Mouse (Mus musculus) thymus, adult 2 months (tissue): ENCODE measurements around the gene Agt. TPM values are rescaled to one million over a fixed set of nuclear protein-coding genes. Genes with fewer than 3 reads are reported as not detected.
A peak's percentile ranks its signal among the peaks of the same experiment; 100 is the strongest.

Experiments used
- DNase-seq: peaks from one replicate; pipeline ENCODE4 v3.0.0; 2021
- H3K27ac ChIP-seq: fragments of 200-500 bp; 2 replicates; pipeline ENCODE4 v1.5.1; 2012; ENCODE audit warnings: low read length, control low read depth; ENCODE audit not compliant: control insufficient read depth, insufficient read depth
- H3K27me3 ChIP-seq: fragments of 200-500 bp; 2 replicates; pipeline ENCODE4 v1.6.1; 2012; ENCODE audit warnings: mild to moderate bottlenecking, low read length, moderate library complexity, mixed read lengths; ENCODE audit not compliant: control insufficient read depth, insufficient read depth
- H3K36me3 ChIP-seq: fragments of 200-500 bp; 2 replicates; pipeline ENCODE4 v1.6.1; 2012; ENCODE audit warnings: mild to moderate bottlenecking, low read length, moderate library complexity; ENCODE audit not compliant: control insufficient read depth, insufficient read depth
- H3K4me1 ChIP-seq: fragments of 200-500 bp; replicated peaks from 2 replicates; pipeline ENCODE4 v1.6.1; 2012; ENCODE audit warnings: low read length; ENCODE audit not compliant: control insufficient read depth, insufficient read depth
- H3K4me3 ChIP-seq: fragments of 200-500 bp; 2 replicates; pipeline ENCODE4 v1.5.1; 2012; ENCODE audit warnings: mild to moderate bottlenecking, low read length, control low read depth, moderate library complexity; ENCODE audit not compliant: control insufficient read depth, insufficient read depth
- CTCF ChIP-seq: fragments of 200-500 bp; IDR thresholded peaks from 2 replicates; pipeline ENCODE4 v1.5.1; 2012; ENCODE audit warnings: mild to moderate bottlenecking, control low read depth, low read length, moderate library complexity, borderline replicate concordance; ENCODE audit not compliant: control insufficient read depth, poor library complexity, insufficient read depth; ENCODE audit errors: extremely low read depth
- POLR2A ChIP-seq: fragments of 200-500 bp; IDR thresholded peaks from 2 replicates; pipeline ENCODE4 v1.6.1; 2012; ENCODE audit warnings: mild to moderate bottlenecking, low read length, control low read depth, moderate library complexity; ENCODE audit not compliant: control insufficient read depth, poor library complexity, insufficient read depth; ENCODE audit errors: extremely low read depth
- WGBS: fragments of 180-500 bp; shearing (Covaris S2); methylation state at CpG from one replicate; pipeline ENCODE4 v1.1.7; 2018; 5-methylcytosine and 5-hydroxymethylcytosine counted together
- polyA plus RNA-seq: library from polyadenylated mRNA; depleted of rRNA; stranded (reverse); fragments of >200 nt; gene quantifications from 2 replicates; pipeline ENCODE4 v1.2.3, GENCODE M21; 2012

Gene Agt
- polyA plus RNA-seq, 1 experiment = 4.1 TPM

- Histone ChIP-seq H3K4me1 (no peaks in the 10 kb centered on the region), H3K4me3 (no peak overlapping the region), H3K27ac (no peak overlapping the region), H3K27me3 (no peaks in the 10 kb centered on the region), H3K36me3 (peaks cover 45% of the 10 kb centered on the region)
- no peak for DNase-seq
- whole genome bisulfite sequencing = 93% methylated on average over 7 of the region's 7 CpGs
- TF ChIP-seq CTCF (no peak), POLR2A (no peak)
These were observed 39.0 kb downstream of the Agt start for GRCm38 (mm10) chr8:124530556-124530955.

- no peaks in the 10 kb centered on the region for H3K4me1 ChIP-seq
- no peaks in the 10 kb centered on the region for H3K27me3 ChIP-seq
- no peak overlapping the region for H3K4me3 ChIP-seq
- DNase-seq = no peak
- 95% methylated on average over 14 of the region's 14 CpGs for WGBS
- H3K27ac ChIP-seq = no peak overlapping the region
- peaks cover 41% of the 10 kb centered on the region for H3K36me3 ChIP-seq
- TF ChIP-seq POLR2A = no peak
- no peak for TF ChIP-seq CTCF
These were observed 39.4 kb downstream of the Agt start for GRCm38 (mm10) chr8:124530076-124530475.

GRCm38 (mm10) chr8:124526261-124526660 lies 43.2 kb downstream of the Agt start:
- no peak for DNase-seq
- peaks cover 9% of the 10 kb centered on the region for H3K4me1 ChIP-seq
- no peak for TF ChIP-seq POLR2A
- no peak for TF ChIP-seq CTCF
- H3K27ac ChIP-seq = no peak overlapping the region
- peaks cover 28% of the 10 kb centered on the region for H3K36me3 ChIP-seq
- no peaks in the 10 kb centered on the region for H3K27me3 ChIP-seq
- WGBS = 96% methylated on average over 11 of the region's 11 CpGs
- H3K4me3 ChIP-seq = no peak overlapping the region

GRCm38 (mm10) chr8:124521946-124522345 lies 47.6 kb downstream of the Agt start:
- no peaks in the 10 kb centered on the region for H3K27me3 ChIP-seq
- H3K4me1 ChIP-seq = peaks cover 11% of the 10 kb centered on the region
- H3K27ac ChIP-seq = no peak overlapping the region
- H3K36me3 ChIP-seq = peaks cover 12% of the 10 kb centered on the region
- no peak for DNase-seq
- TF ChIP-seq CTCF (no peak), POLR2A (no peak)
- WGBS = 94% methylated on average over 6 of the region's 6 CpGs
- H3K4me3 ChIP-seq = no peak overlapping the region

DNA sequence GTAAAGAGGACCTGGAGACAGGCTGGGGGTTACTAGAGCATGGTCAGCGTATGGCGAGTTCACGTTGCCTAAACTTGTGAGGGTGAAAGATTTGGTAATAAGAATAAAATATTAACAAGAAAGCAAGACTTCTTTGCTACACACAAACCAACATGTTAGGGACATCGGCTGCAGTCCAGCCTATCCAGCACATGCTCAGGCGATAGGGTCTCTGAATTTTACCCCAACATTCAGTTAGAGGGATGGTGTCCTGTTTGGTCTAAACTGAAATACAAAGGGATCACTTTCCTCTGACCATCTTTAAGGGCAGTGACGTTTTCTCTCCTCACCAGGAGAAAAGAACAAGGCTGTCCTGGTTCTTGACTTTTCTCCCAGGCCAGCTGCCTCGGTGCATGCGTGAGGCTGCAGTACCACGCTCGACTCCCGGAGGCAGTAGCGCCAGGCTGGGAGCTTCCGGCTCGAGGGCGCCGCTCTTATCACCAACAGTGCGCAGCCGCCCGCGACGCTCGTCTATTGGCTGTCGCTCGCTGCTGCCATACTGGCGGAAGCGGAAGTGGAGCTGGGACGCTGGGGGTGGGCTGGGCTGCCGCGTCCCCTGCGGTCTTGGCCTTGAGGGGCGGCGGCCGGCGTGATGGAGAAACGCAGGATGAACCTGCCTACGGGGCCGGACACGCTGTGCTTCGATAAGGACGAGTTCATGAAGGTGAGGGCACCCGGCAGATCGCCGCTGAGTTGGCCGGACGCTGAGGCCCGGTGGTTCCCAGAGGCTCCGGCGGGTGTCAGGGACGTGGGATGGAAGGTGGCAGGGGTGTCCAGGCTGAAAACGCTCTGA lies 49.0 kb downstream of the Agt start, which contains the start of gene Cog2:
Gene Cog2, plus strand, starts transcription at position 519 of the 832 bp plus-strand sequence.
- TF ChIP-seq POLR2A (peak; percentile 66), CTCF (peak; percentile 84)
- Histone ChIP-seq H3K4me1 (peaks cover 11% of the 10 kb centered on the region), H3K36me3 (peaks cover under 1% of the 10 kb centered on the region; the same call in 1 of the 2 replicates), H3K4me3 (peak within 1 kb of the TSS; percentile 78), H3K27me3 (no peaks in the 10 kb centered on the region), H3K27ac (no peak within 1 kb of the TSS)
- WGBS = 10% methylated on average over 50 of the region's 50 CpGs
- DNase-seq = peak; percentile 87

GRCm38 (mm10) chr8:124517142-124517541 lies 52.4 kb downstream of the Agt start:
- H3K36me3 ChIP-seq = no peaks in the 10 kb centered on the region
- no peak for DNase-seq
- H3K27me3 ChIP-seq = no peaks in the 10 kb centered on the region
- H3K4me1 ChIP-seq = peaks cover 8% of the 10 kb centered on the region
- H3K4me3 ChIP-seq = no peak overlapping the region
- no peak overlapping the region for H3K27ac ChIP-seq
- TF ChIP-seq POLR2A (no peak), CTCF (no peak)
- WGBS = 68% methylated on average over 6 of the region's 6 CpGs

DNA sequence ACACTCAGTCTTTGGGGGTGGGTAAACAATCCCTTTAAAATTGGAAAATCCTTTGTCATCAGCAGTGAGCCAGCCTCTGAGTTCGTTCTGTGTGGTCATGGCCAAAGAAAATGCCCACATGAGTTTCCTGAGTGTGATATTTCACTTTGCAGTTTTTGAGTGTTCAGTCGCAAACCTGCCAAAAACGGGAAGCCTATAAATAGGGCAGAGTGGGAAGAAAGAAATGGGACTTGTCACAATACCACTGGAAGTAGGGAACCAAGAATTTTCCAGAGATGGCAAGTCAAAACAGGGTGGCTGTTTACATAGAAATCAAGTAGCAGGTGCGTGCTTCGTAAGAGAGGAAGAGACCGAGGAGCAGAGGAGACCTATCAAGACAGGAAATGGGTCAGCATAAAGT lies 53.0 kb downstream of the Agt start:
- Histone ChIP-seq H3K27me3 (no peaks in the 10 kb centered on the region), H3K27ac (no peak overlapping the region), H3K4me1 (peaks cover 4% of the 10 kb centered on the region), H3K4me3 (no peak overlapping the region), H3K36me3 (no peaks in the 10 kb centered on the region)
- no peak for DNase-seq
- TF ChIP-seq CTCF (no peak), POLR2A (no peak)
- 39% methylated on average over 6 of the region's 6 CpGs for WGBS
